Mouse (Mus musculus): ENCODE results near the gene Gba.
"Not testable (repeated sequence)": the region's sequence is repeated elsewhere in the genome, so short reads cannot be mapped to it uniquely, and the experiment has no call there.

The Gba gene

GRCm38 (mm10) chr3:89214681-89215411 lies 12.1 kb downstream of the Gba start, which contains the start of gene Thbs3:
Thbs3 (plus strand) TSS chr3:89215180.
- no peak for DNase-seq (ENCODE audit: extremely low spot score, low read depth, low spot score)

- DNase-seq (ENCODE audit: extremely low spot score, low read depth, low spot score): no peak
Measured at GRCm38 (mm10) chr3:89215853-89216252, 13.1 kb downstream of the Gba start.

GRCm38 (mm10) chr3:89216407-89216806 lies 13.7 kb downstream of the Gba start:
- not testable (repeated sequence) for DNase-seq (ENCODE audit: extremely low spot score, low read depth, low spot score)

GRCm38 (mm10) chr3:89218271-89218670 lies 15.5 kb downstream of the Gba start:
- DNase-seq (ENCODE audit: extremely low spot score, low read depth, low spot score): no peak

GRCm38 (mm10) chr3:89219546-89219945 lies 16.8 kb downstream of the Gba start:
- DNase-seq (ENCODE audit: extremely low spot score, low read depth, low spot score): no peak

- DNase-seq (ENCODE audit: extremely low spot score, low read depth, low spot score): no peak
Measured at GRCm38 (mm10) chr3:89221167-89221566, 18.4 kb downstream of the Gba start.

GRCm38 (mm10) chr3:89224796-89225195 lies 22.1 kb downstream of the Gba start:
- no peak for DNase-seq (ENCODE audit: extremely low spot score, low read depth, low spot score)

GRCm38 (mm10) chr3:89225321-89225815 lies 22.6 kb downstream of the Gba start:
- DNase-seq (ENCODE audit: extremely low spot score, low read depth, low spot score): no peak

GRCm38 (mm10) chr3:89225918-89226317 lies 23.2 kb downstream of the Gba start:
- no peak for DNase-seq (ENCODE audit: extremely low spot score, low read depth, low spot score)

- no peak for DNase-seq (ENCODE audit: extremely low spot score, low read depth, low spot score)
Measured at GRCm38 (mm10) chr3:89226361-89226760, 23.6 kb downstream of the Gba start.

GRCm38 (mm10) chr3:89226900-89227299 lies 24.2 kb downstream of the Gba start, which contains the start of gene Mtx1:
Mtx1 (minus strand) TSS chr3:89227088.
- no peak for DNase-seq (ENCODE audit: extremely low spot score, low read depth, low spot score)

GRCm38 (mm10) chr3:89227307-89228179 lies 24.8 kb downstream of the Gba start:
- DNase-seq (ENCODE audit: extremely low spot score, low read depth, low spot score): peak; percentile 83

- peak; percentile 66 for DNase-seq (ENCODE audit: extremely low spot score, low read depth, low spot score)
Measured at GRCm38 (mm10) chr3:89228180-89228549, 25.4 kb downstream of the Gba start.

GRCm38 (mm10) chr3:89228836-89229235 lies 26.1 kb downstream of the Gba start, which contains the start of gene Muc1:
Muc1 (plus strand) TSS chr3:89229057.
- DNase-seq (ENCODE audit: extremely low spot score, low read depth, low spot score): no peak

- no peak for DNase-seq (ENCODE audit: extremely low spot score, low read depth, low spot score)
Measured at GRCm38 (mm10) chr3:89229276-89229675, 26.5 kb downstream of the Gba start.

GRCm38 (mm10) chr3:89230561-89230960 lies 27.8 kb downstream of the Gba start:
- DNase-seq (ENCODE audit: extremely low spot score, low read depth, low spot score): no peak

GRCm38 (mm10) chr3:89231345-89231744 lies 28.6 kb downstream of the Gba start:
- DNase-seq (ENCODE audit: extremely low spot score, low read depth, low spot score): no peak

- DNase-seq (ENCODE audit: extremely low spot score, low read depth, low spot score): no peak
Measured at GRCm38 (mm10) chr3:89231772-89232275, 29.1 kb downstream of the Gba start.

GRCm38 (mm10) chr3:89232614-89233013 lies 29.9 kb downstream of the Gba start:
- DNase-seq (ENCODE audit: extremely low spot score, low read depth, low spot score): no peak

GRCm38 (mm10) chr3:89233562-89234110 lies 30.9 kb downstream of the Gba start:
- no peak for DNase-seq (ENCODE audit: extremely low spot score, low read depth, low spot score)

- DNase-seq (ENCODE audit: extremely low spot score, low read depth, low spot score): no peak
Measured at GRCm38 (mm10) chr3:89236516-89236915, 33.8 kb downstream of the Gba start.
